Mouse (Mus musculus) lung, embryonic 16.5 days (tissue): ENCODE measurements at regions not wholly inside any gene's neighbourhood (a gene's known extent, or its start where the extent isn't known, plus 50 kb on each side); places are given as distances from the start of the nearest gene placed in this dataset.

Experiments used
- ATAC-seq: fragments of 200-750 bp; cut with Nextera tagmentation; 2 replicates; pipeline ENCODE4 v1.8.0; 2017; ENCODE audit warnings: low read depth, mild to moderate bottlenecking, moderate library complexity
- H3K27ac ChIP-seq: fragments of 300-500 bp; sonication (generic); 2 replicates; pipeline ENCODE4 v1.5.1; 2014; ENCODE audit warnings: mild to moderate bottlenecking, control low read depth, low read length
- H3K27me3 ChIP-seq: fragments of 300-500 bp; sonication (generic); 2 replicates; pipeline ENCODE4 v1.6.1; 2014; ENCODE audit warnings: low read depth, low read length, mixed read lengths; ENCODE audit not compliant: control insufficient read depth, insufficient read depth
- H3K36me3 ChIP-seq: fragments of 300-500 bp; sonication (generic); 2 replicates; pipeline ENCODE4 v1.6.1; 2014; ENCODE audit warnings: low read length; ENCODE audit not compliant: control insufficient read depth, insufficient read depth
- H3K4me1 ChIP-seq: fragments of 300-500 bp; sonication (generic); replicated peaks from 2 replicates; pipeline ENCODE4 v1.6.1; 2014; ENCODE audit warnings: low read length, mixed read lengths; ENCODE audit not compliant: control insufficient read depth, insufficient read depth
- H3K4me2 ChIP-seq: fragments of 300-500 bp; sonication (generic); 2 replicates; pipeline ENCODE4 v1.6.1; 2014; ENCODE audit warnings: low read depth, low read length, control low read depth
- H3K4me3 ChIP-seq: fragments of 300-500 bp; sonication (generic); 2 replicates; pipeline ENCODE4 v1.5.1; 2014; ENCODE audit warnings: mild to moderate bottlenecking, low read length, control low read depth
- H3K9ac ChIP-seq: fragments of 300-500 bp; sonication (generic); 2 replicates; pipeline ENCODE4 v1.6.1; 2014; ENCODE audit warnings: low read length, control low read depth
- H3K9me3 ChIP-seq: fragments of 300-500 bp; sonication (generic); 2 replicates; pipeline ENCODE4 v1.6.1; 2016; ENCODE audit warnings: low read length; ENCODE audit not compliant: control insufficient read depth
- WGBS: fragments of 180-500 bp; shearing (Covaris S2); extraction: QIAGEN DNeasy Blood & Tissue Kit; methylation state at CpG from one replicate; pipeline ENCODE4 v1.1.7; 2014; 5-methylcytosine and 5-hydroxymethylcytosine counted together

DNA sequence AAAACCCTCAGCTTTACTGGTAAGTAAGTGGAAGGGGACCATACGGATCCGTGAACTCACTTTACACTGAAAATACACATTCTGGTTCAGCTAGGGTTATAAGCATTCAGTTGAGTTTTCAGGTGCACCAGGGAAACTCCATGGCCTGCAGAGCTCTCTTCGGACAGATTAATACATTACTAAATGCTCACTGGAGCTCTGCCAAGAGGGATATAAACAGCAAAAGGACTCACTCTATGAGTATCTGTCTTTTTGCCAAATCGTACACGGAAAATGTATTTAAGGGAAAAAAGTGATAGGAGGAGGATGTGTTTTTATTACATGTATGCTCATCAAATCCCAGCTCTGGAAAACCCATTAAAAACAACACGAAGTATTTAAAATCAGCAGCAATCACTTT lies 394.8 kb upstream of the Nrp1 start:
- ATAC-seq: no peak
- Histone ChIP-seq H3K36me3 (no peaks in the 10 kb centered on the region), H3K4me3 (no peak overlapping the region), H3K9me3 (no peaks in the 10 kb centered on the region), H3K27ac (0 out of 2 replicates have a peak overlapping the region, but pooled peaks have one; percentile 26), H3K9ac (no peak overlapping the region), H3K4me2 (no peak overlapping the region), H3K4me1 (peaks cover 11% of the 10 kb centered on the region), H3K27me3 (no peaks in the 10 kb centered on the region)
- WGBS: 35% methylated on average over 6 of the region's 6 CpGs

DNA sequence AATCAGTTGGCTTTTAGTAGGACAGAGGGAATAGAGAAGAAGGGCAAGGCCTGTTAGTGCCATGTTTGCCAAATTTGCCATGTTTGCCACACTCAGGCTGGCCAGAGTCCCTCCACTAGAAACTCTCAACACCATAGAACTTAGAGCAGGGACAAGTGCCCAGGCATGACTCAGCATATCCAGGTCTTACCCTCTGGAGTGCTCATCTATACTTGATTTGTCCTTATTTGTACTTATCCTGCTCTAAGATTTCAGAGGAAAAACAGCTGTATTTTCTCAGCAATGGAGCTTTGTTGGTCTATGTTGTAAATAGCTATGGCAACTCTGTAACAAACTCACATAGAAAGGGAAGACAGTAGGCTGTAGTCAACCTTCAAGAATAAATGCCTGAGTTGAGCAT lies 393.6 kb upstream of the Nrp1 start:
- Histone ChIP-seq H3K27me3 (no peaks in the 10 kb centered on the region), H3K4me2 (no peak overlapping the region), H3K27ac (no peak overlapping the region), H3K9ac (no peak overlapping the region), H3K36me3 (no peaks in the 10 kb centered on the region), H3K4me1 (peaks cover 11% of the 10 kb centered on the region), H3K4me3 (no peak overlapping the region), H3K9me3 (no peaks in the 10 kb centered on the region)
- no peak for ATAC-seq

DNA sequence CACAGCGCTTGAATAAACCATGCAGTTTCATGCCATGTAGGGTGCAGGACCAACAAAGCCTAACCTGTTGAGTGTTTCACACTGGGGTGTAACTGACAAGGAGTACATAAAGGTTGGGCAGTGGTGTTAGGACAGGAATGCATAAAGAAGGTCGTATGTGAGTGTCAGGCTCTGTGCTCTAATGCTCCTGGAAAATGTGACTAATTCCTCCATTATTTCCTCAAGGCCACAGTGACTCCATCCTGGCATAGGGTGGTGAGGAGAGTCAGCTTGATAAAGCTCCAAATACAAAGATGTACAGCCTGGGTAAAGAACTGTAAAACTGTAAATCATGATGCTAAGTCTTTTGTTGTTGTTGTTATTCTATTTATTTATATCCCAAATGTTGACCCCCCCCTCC lies 393.1 kb upstream of the Nrp1 start:
- ATAC-seq: no peak
- Histone ChIP-seq H3K9me3 (no peaks in the 10 kb centered on the region), H3K27ac (no peak overlapping the region), H3K36me3 (no peaks in the 10 kb centered on the region), H3K4me3 (no peak overlapping the region), H3K4me2 (no peak overlapping the region), H3K27me3 (no peaks in the 10 kb centered on the region), H3K4me1 (peaks cover 11% of the 10 kb centered on the region), H3K9ac (no peak overlapping the region)
- WGBS: 84% methylated on average over 2 of the region's 2 CpGs

DNA sequence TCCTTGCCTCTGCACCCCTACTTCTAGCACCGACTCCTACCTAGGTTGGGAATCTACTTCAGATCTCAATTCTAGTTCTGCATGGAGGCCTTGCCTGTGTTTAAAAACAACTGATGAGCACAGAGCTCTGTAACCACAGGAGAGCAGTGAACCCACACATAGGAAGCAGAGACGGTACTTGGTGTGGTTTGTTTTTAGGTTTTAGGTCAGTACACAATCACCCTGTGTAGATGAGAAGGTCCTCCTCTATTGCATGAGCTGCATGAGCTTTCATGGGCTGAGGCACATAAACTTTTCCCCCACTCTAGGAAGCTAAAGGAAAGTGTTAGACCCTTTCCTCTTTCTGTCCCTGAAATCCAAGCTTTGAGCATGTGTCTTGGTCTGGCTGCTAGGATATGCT lies 390.4 kb upstream of the Nrp1 start:
- no peak for ATAC-seq
- no peaks in the 10 kb centered on the region for H3K27me3 ChIP-seq
- H3K27ac ChIP-seq: no peak overlapping the region
- no peaks in the 10 kb centered on the region for H3K36me3 ChIP-seq
- no peak overlapping the region for H3K4me2 ChIP-seq
- WGBS: 91% methylated on average over 2 of the region's 2 CpGs
- peaks cover 11% of the 10 kb centered on the region for H3K4me1 ChIP-seq
- H3K4me3 ChIP-seq: no peak overlapping the region
- no peaks in the 10 kb centered on the region for H3K9me3 ChIP-seq
- H3K9ac ChIP-seq: no peak overlapping the region

DNA sequence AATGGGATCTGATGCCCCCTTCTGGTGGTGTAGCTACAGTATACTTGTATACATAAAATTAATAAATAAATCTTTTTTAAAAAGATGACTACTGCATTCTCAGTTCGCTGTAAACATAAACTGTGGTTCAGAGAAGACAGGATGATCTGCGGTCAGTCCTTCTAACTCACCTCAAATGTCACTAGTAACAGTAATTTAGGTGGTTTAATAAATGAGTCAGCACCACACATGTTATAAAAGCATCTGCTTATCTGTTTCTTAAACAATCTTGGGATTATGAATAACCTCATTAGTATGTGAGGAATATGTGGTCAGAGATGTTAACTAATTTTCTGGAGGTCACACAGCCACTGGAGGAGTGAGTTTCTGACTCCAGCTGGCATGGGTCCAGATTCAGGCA lies 385.2 kb upstream of the Nrp1 start:
- Histone ChIP-seq H3K27me3 (no peaks in the 10 kb centered on the region), H3K9ac (no peak overlapping the region), H3K4me2 (no peak overlapping the region), H3K36me3 (no peaks in the 10 kb centered on the region), H3K9me3 (no peaks in the 10 kb centered on the region), H3K4me3 (no peak overlapping the region), H3K4me1 (no peaks in the 10 kb centered on the region), H3K27ac (no peak overlapping the region)
- WGBS: 93% methylated on average over 2 of the region's 2 CpGs
- no peak for ATAC-seq

DNA sequence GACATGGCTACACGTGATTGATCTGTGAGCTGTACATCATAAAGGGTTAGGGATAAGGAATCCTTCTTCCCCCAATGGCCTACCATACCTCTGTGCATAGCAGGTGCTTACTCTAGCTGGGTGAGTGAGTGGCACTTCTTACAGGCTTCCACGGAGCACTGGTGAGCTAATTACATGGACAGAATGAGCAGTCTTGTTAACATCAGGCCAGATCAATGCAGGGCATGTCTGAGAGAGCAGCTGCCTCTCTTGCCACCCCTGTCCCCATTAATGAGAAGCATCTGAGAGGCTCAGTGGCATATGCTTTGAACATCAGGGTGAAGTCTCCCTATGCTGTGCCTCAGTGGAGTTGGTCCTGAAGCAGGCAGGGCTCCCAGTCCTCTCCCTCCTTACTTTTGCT lies 380.7 kb upstream of the Nrp1 start:
- no peaks in the 10 kb centered on the region for H3K9me3 ChIP-seq
- 61% methylated on average over 2 of the region's 2 CpGs for WGBS
- no peak overlapping the region for H3K9ac ChIP-seq
- H3K4me1 ChIP-seq: no peaks in the 10 kb centered on the region; the same call in 1 of the 2 replicates
- no peaks in the 10 kb centered on the region for H3K36me3 ChIP-seq
- H3K4me2 ChIP-seq: no peak overlapping the region
- ATAC-seq: no peak
- no peak overlapping the region for H3K4me3 ChIP-seq
- no peaks in the 10 kb centered on the region for H3K27me3 ChIP-seq
- H3K27ac ChIP-seq: no peak overlapping the region

DNA sequence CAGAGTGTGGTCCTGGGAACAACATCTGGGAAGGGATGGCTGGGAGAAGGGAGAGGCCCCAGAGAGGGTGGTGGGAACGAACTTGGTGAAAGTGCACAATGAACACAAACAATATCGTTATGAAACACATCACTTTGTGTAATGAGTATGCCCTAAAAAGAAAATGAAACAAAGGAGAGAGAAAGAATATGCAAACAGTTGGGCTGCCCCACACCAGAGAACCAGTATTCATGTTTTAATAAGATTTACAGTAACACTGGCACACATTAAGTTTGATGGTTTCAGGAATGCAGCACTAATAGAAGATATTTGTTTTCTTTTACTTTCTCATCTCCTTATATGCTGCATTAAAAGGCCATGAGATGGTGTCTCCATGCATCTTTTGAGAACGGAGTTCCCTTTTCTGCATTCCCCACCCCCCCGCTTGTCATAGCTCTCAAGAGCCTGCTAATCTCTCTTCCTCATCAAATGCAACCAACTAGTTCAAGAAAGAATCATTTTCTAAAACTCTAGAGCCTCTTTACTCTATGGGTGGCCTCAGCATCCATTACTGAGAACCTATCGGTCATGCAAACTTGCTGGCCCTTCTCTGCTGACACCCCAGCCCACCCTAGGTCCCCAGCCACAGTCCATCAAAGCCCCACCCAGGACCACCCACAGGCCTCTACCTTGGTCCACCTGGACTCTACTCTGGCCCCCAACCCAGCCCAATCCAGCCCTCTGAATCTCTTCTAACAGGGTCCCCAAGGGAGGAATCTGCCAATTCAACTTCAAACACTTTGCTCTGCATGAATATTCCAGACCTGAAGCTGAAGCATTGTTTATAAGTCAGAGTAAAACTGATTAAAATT lies 379.0 kb upstream of the Nrp1 start:
- no peak overlapping the region for H3K27ac ChIP-seq
- no peaks in the 10 kb centered on the region for H3K36me3 ChIP-seq
- no peak overlapping the region for H3K4me3 ChIP-seq
- no peaks in the 10 kb centered on the region for H3K9me3 ChIP-seq
- no peaks in the 10 kb centered on the region; the same call in 1 of the 2 replicates for H3K4me1 ChIP-seq
- no peak overlapping the region for H3K9ac ChIP-seq
- ATAC-seq: no peak
- H3K27me3 ChIP-seq: no peaks in the 10 kb centered on the region
- WGBS: 60% methylated on average over 5 of the region's 5 CpGs
- no peak overlapping the region for H3K4me2 ChIP-seq

DNA sequence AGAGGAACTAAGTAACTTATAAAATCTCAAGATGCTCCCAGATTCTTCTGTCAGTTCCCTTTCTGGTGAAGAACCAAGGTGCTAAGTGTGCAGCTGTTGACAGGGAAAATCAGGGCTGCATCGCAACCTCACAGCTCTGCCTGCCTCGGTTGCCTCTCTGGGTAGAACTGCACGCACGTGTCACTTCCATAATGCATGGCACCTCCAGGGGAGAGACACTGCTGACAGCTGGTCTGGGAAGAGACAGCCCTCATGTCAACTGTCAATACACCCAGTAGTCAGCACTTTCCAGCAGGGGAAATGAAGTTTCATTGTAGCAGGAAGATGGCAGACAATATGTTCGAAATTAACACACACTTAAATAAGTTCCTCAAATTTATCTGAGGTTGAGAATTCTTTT lies 376.2 kb upstream of the Nrp1 start:
- WGBS: 65% methylated on average over 5 of the region's 5 CpGs
- ATAC-seq: no peak
- H3K27ac ChIP-seq: no peak overlapping the region
- no peaks in the 10 kb centered on the region for H3K27me3 ChIP-seq
- no peaks in the 10 kb centered on the region for H3K36me3 ChIP-seq
- H3K4me1 ChIP-seq: peaks cover 3% of the 10 kb centered on the region; the same call in 1 of the 2 replicates
- no peak overlapping the region for H3K4me3 ChIP-seq
- no peak overlapping the region for H3K9ac ChIP-seq
- H3K9me3 ChIP-seq: no peaks in the 10 kb centered on the region
- H3K4me2 ChIP-seq: no peak overlapping the region

DNA sequence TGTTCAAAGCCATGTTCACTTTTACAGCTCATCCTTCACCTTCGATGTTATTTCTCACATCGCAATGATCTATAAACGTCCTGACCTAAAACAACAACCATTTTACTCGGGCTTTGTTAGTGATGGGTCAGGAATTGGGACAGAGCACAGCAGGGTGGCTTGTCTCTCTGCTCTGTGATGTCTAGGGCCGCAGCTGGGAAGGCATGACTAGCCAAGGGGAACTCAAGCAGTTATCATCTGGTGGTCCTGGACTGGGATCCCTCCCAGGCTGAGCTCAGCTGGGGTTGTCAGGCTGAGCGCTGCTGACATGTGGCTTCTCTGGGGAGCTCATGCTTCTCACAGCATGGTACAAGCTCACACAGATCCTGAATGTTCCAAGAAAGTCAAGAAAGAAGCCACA lies 372.8 kb upstream of the Nrp1 start:
- Histone ChIP-seq H3K4me2 (no peak overlapping the region), H3K9ac (no peak overlapping the region), H3K36me3 (no peaks in the 10 kb centered on the region), H3K9me3 (no peaks in the 10 kb centered on the region), H3K4me3 (no peak overlapping the region), H3K27me3 (no peaks in the 10 kb centered on the region), H3K4me1 (0 out of 2 replicates have a peak, but pooled peaks cover 3% of the 10 kb centered on the region), H3K27ac (no peak overlapping the region)
- WGBS: 68% methylated on average over 6 of the region's 6 CpGs
- no peak for ATAC-seq
